Mouse (Mus musculus) left cerebral cortex, postnatal 4 days (tissue): Measurements from ENCODE around the gene Slc9a9. TPM values are rescaled to one million over a fixed set of nuclear protein-coding genes. Genes with fewer than 3 reads are reported as not detected.

ENCODE experiments used
- DNase-seq: peaks from one replicate; pipeline ENCODE4 v3.0.0-alpha.2; 2022
- intact Hi-C: fragments of 180-260 bp; cut with DNase I; formaldehyde crosslinking; loops from one replicate; pipeline ENCODE4 v1.15.1; 2025
- total RNA-seq, 2 experiments: library from RNA; stranded (reverse); gene quantifications; 2 replicates each; pipeline ENCODE4 v1.2.3; 2021

The Slc9a9 gene
- total RNA-seq, 2 experiments from 2014 or later = 11.0 to 11.9 TPM

DNA sequence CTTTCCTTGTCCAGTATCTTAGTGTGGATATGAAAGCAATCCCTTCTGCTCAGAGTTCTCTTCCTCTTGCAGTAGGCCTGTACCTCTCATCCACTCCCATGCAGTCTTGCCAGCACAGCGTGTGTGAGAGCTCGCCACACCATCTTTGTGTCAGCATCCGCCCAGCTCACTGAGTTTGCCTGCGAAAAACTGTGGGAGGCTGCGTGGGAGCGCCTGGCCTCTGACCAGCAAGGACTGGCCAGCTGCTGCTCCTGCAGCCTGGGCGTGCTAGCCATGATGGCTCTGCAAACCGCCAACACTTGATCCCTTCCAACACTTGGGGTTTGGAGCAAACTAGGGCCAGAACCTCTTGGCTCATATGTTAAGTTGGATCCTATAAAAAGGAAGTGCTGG is 11.4 kb downstream of the Slc9a9 start:
- DNase-seq = peak; percentile 46

DNA sequence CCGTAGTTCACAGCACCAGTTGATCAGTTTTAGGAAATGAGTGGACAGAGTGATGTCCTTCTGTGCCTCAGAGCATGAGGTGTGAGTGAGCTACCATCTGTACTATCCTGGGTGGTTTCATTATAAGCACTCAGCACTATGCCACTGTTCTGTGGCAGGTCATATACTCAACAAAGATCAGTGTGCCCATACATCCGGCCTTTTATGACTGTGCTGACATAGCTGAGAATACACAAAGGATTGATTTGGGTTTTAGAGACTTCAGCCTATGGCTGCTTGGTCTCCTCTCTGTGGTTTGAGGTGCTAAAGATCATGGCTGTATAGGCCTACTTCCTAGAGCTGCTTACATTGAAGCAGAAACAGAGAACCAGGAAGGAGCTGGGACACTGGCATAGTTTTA is 12.6 kb downstream of the Slc9a9 start:
- intact Hi-C loops = no loop called here
- DNase-seq = no peak

More for the DNA sequence above, 11.4 kb downstream of the Slc9a9 start:
- intact Hi-C loops = no loop called here

DNA sequence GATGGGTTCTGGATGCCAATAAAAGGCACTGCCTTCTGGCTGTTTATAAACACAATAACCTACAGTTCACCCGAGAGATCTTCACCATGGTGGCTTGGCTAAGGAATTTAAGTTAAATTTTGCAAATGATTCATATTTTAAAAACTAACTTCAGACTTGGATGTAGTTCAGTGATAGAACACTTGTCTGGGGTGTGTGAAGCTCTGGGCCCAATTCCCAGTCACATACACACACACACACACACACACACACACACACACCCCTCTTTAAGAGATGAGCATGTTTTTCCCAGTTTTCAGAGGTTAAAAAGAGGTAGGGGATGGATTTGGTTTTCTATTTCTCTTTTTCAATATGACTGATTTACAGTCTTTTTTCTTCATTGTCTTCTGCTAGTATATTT is 15.9 kb downstream of the Slc9a9 start:
- DNase-seq = no peak

DNA sequence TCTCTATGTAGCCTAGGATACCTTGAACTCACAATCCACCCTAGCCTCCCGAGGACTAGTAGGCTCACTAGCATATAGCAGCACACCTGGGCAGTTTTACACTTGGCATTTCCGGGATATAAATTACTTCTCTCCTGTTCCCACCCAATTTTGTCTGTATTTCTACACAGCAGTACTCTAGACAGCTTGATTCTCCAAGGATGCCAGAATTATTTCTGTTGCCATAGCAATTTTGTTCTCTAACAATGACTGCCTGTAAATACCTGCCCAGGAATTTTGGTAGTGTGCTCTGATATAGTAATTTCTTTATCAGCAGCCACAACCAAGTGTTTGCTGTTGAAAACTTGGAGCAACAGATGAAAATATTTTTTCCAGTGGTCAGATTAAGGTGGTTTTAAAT is 16.7 kb downstream of the Slc9a9 start:
- DNase-seq = no peak
- intact Hi-C loops = no loop called here

More for the DNA sequence above, 15.9 kb downstream of the Slc9a9 start:
- intact Hi-C loops = no loop called here

DNA sequence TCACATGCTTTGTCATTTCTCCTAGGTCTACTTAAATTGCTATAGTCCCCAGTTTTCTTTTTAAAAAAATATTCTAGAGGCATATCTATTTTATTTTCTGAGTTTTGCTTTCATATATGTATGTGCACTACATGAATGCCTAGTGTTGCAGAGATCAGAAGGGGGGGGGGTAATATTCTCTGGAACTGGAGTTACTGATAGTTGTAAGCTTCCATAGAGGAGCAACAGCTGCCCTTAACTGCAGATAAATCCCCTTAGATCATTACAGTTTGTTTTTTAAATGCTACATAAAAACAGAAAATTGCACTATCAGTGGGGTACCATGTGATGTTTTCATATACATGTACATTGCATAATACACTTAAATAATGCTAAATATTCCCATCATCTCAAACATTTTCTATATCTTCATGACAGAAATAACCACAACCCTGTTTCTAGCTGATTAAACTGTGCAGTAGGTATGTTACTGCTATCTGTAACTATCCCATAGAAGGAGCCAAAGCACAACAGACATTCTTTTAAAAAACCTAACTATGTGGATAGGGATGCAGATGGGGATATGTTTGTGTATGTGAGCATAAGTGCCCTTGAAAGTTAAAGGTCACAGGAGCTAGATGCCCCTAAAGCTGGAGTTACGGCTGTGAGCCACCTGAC is 17.6 kb downstream of the Slc9a9 start:
- intact Hi-C loops = no loop called here
- no peak for DNase-seq

DNA sequence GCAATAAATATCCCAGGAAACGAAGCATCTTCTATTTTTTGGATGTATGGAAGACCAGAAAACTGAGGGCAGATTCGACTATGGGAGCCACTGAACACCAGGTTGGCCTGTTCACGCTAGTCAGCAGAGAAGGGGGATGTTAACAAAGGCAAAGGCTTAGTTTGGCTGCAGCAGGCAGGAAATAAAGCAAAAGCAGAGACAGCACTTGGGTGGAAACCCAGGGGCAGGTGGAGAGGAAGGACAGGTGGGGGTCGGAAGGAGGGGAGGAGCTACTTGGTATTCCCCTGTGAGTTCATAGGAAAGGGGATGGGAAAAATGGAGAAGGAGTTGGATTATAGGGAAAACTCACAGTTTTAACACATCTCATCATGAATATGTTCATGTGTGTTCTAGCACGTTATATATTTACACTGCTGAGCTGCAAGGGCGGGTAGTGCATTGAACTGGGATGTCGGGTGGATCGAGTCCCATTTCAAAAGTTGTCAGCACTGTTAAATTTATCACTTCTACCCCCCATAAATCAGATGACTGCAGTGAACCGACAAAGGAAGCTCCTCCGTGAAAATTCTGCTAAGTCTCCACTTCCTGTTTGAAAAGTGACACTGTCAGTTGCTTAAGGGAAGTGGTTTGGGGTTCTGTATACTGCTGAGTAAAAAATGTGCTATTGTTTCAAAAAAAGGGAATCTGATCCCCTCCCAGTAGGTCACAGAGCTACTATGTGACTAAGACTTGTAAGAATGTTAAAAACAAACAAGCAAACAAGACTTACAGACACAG is 21.8 kb downstream of the Slc9a9 start:
- intact Hi-C loops = no loop called here
- no peak for DNase-seq

DNA sequence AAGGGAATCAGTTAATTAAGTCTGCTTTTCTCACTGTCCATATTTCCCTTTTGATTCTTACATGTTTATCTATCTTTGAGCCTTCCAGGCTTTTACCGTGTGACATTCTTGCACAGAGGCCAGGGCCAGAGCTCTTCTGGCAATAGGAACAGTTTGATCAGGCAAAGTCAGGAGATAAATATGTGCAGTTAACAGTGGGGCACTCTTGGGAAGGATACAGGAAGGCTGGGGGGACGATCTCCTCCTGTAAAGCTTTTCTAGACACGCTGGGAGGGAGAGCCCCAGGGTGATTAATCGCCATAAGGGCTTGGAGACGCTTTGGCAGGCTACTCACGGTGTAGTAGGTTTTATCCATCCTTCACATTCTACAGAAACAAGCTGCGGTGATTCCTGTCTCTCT is 22.4 kb downstream of the Slc9a9 start:
- intact Hi-C loops = no loop called here
- DNase-seq = no peak

DNA sequence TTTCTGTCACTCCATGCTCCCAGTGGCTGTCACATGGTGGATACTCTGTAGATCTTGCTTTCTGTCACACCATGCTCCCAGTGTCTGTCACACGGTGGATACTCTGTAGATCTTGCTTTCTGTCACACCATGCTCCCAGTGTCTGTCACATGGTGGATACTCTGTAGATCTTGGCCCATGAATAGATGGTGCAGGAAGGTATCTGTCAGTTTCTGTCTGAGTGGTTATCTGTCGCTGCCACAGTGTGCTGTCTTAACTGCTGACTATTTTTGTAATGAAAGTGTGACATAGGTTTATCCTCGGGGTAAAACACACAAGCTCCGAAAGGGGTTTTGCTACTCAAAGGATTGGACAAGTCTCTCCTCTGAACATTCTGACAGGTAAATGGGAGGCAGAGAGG is 24.5 kb downstream of the Slc9a9 start:
- DNase-seq = no peak
- intact Hi-C loops = no loop called here

DNA sequence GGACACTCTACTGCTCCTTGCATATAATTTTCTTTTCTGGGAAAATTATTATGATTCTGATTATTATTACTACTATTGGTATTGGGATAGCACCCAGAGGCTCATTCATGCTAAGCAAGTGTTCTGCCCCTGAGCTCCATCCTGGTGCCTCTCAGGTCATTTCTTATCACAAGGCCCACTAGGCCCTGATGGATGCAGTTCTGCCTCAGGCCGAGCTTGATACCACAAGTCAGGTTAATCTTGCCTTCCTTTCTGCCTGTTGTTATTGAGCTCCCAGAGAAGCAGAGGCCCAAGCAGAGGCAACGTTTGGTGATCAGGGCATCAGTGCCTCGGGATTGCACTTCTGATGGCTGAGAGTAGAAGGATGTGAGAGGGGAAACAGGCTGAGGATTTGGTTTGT is 25.3 kb downstream of the Slc9a9 start:
- intact Hi-C loops = no loop called here
- no peak for DNase-seq

DNA sequence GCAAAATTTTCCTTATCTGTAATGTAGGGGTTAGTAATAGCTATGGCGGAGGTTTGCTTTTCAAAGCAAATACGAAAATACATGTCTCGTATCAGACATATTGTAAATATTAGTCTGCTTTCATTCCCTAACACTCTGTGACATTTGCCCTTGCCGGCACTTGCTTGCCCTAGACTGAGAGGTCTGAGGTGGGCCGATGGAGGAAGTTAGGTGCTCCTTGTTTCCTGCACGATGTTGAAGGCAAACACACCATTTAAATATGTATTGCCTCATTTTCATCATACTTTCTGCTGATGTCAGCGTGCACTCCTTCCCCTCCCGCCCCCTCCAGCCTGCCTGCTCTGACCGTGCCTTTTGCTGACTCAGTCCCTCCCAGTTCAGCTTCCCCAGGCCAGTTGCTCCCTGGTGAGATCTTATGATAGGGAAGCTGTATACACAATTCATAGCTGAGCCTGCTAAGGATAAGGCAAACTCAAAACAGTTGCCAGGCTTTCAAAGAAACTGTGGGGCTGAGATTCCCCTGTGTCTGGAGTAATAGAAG is 26.9 kb downstream of the Slc9a9 start:
- intact Hi-C loops = no loop called here

DNA sequence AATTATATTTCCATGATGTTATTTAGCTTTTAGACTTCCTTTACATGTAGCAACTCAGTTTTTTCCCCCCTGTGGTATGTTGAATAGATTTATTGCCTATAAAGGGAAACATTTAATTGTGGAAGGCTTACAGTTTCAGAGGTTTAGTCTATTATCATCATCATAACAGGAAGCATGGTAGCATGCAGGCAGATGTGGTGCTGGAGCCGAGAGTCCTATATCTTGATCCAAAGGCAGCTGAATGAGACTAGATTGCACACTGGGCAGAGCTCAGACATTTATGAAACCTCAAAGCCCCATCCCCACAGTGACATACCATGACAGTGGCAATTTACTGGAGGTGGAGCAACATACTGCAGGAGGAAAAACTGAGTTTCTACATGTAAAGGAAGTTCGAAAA is 28.5 kb downstream of the Slc9a9 start:
- no peak for DNase-seq
- intact Hi-C loops = no loop called here

More for the DNA sequence above, 26.9 kb downstream of the Slc9a9 start:
- DNase-seq = no peak

DNA sequence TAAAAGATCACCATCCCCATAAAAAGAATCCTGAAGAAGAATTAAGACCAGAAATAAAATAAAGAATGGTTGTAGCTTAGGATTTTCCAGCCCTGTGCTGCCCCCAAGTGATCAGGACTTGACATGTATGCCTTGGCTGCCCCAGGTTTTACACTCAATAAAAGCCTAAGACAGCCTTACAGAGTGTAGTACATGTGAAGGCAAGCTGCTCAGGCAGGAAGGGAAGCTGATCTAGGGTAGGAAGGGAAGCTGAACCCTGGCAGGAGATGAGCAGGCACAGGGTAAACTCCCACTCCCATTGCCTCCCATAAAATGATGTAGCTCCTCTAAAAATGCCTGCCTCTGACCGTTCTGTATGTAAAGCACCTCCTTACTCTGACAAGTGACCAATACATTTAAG is 30.8 kb downstream of the Slc9a9 start:
- intact Hi-C loops = no loop called here

DNA sequence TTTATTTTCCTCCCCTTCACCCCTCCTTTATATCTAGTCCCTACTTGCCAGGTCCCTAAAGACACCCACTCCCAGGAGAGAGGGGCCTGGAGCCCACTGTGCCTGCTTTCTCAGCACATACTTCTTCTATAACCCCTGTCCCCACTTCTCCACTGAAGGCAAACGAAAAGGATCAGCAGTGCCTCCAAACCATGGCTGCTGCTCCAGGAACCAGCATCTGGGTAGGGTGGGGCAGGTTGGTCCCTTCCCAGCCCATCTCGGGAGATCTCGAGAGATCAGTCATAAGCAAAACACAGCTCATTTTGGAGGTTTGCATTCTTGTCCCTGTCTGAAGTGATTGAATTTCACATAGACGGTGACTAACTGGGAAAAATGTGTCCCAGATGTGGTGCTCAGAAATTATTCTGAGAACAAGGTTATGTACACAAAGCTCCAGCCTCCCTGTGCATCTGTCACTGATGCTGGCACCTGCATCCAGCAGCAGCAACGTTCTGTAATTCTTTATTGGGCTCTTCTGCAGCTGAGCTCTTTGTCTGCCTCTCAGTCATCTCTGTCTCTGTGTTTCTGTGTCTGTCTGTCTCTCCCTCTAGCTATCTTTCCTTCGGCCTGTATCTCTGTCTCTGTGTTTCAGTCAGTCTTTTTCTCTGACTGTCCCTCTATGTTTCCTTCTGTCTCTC is 31.6 kb downstream of the Slc9a9 start:
- intact Hi-C loops = no loop called here
- DNase-seq = no peak

More for the DNA sequence above, 30.8 kb downstream of the Slc9a9 start:
- peak; percentile 32 for DNase-seq

DNA sequence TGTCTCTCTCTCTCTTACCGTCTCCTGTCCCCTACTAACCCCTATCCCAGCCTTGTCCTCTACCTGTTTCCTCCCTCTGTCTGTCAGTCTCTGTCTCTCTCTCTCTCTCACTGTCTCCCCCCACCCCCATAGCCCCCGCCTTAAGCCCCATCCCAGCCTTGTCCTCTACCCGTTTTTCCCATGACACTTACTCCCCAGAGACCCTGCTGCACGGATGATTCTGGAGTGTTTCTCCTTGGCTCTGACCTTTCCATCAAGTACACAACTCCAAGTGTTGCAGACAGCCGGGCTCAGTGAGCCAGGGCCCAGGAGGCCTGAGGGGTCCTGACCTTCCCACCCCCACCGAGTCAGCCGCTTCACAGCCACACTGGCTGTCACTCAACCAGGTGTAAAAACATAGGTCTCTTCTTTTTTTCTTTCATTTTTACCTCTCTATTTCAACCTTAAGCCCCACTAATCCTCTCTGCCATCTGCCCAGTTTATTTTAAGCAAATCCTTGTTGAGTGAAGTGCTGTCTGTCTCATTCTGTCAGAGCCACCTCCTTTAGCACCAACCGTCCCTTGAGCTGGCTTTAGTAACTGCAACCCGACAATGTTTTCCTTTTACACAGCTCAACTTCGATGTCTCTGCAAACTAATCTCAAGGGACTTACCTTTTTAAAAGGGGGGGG is 32.4 kb downstream of the Slc9a9 start:
- no peak for DNase-seq
- intact Hi-C loops = no loop called here

DNA sequence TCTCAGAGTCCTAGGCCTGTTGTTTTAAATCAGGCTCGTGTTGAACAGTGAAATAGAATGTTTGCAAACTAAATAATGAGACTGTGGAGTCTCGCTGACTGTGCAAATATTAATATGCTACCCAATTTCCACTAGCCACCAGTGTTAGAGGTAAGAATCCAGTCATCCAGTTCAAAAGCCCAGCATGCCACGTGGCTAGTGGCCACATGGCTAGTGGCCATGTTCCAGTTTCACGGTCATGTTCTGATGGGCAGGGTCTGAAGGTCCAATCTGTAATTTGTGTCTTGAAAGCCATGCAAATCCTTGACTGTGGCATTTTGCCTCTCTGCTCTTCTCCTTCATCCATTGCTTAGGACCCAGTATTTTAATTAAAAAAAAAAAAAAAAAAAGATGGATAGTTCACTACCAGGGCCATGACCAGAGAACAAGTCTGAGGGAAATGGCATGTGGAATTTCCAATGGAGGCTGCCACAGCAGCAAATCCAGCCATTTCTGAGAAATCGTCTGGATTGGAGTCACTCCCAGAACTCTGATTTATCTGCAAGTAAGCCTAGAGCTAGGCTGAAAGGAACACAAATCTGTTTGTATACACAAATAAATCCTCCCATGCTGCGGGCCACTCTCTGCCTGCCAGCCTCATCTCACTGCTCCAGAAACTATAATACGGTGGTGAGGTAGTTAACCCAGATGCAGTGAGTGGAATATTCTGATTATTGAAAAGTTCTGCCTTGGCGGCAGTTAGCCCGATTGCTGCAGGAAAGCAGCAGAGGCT is 35.5 kb downstream of the Slc9a9 start:
- DNase-seq = peak; percentile 39
- intact Hi-C loops = no loop called here

DNA sequence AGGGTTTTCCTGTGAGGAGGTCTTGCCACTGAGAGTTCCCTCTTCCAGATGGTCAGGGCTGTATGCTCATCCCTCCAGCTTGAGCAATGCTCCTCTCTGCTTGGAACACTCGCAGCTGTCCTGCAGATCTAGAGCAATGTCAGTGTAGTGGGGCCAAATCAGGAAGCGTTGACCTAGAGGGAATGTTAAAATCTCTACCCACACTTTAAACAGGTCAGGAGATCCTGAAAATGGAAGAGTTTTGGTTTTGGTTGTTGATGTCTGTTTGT is 36.0 kb downstream of the Slc9a9 start:
- intact Hi-C loops = no loop called here
- no peak for DNase-seq

DNA sequence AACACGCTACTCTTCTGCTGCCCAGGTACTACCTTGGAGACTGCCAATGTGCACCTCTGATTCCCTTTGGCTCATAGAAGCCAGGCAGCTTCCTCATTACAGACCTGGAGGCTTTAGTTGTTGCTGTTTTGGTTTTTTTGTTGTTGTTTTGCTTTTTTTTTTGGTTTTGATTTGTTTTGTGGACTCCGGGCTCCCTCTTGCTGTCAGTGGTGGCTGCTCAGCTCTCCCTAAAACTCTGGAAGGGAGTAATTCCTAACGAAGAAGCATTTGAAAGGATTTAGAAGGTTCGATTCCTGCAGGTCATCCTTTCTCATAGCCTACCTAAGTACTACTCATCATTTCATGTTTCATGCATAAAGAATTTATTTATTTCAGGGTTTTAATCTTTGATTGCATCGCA is 42.4 kb downstream of the Slc9a9 start:
- intact Hi-C loops = no loop called here
- DNase-seq = no peak

DNA sequence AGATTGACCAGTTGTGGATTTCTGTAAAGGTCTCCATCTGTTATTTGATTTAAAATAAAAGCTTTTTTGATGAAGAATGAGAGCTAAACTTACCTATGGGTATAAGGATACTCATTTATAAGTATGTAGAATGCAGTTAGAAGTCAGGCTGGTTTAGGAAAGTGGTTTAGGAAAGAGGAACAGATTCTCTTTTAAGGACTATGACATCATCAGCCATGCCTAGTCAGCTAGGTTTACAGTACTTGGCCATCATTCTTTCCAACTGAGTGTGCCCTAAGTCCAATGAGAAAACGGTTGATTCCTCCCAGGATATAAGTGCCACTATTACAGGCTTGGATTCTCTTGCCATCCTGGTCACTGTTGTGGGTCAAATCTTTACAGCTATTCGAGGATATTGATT is 47.0 kb downstream of the Slc9a9 start:
- intact Hi-C loops = no loop called here
- DNase-seq = no peak

DNA sequence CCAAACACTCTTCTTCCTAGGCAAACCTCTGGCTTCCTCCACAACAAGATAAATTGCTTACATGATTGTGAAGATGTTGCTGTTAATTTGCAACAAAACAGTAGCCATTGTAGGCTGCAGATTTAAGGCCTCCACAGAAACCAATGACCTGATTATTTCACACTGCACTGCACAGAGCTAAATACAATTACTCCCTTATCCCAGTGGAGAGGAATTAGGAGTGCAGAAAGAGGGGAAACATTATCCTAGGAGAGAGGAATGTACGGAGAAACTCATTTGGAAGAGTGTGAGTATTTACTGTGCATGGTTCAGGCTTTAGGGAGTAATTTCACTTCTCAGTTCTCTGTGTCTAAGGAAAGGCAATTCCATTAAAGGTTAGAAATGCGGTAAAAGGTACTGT is 53.9 kb downstream of the Slc9a9 start:
- DNase-seq = no peak
- intact Hi-C loops = no loop called here

DNA sequence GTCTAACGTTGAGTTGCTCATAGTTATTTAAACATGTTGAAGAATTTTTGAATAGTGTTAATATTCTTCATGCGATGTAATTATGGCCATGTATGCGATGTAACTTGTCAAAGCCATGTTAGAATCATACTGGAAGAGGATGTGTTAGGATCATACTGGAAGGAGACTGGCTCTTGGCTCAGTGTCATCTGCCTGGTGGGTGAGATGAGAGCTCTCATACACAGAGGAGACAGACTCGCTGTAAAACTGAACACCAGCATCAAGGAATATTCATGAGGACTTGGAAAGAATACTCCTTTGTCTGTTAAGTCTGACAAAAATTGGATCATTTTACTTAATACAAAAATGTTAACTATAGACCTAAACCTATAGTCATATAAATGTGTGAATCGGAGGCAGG is 55.4 kb downstream of the Slc9a9 start:
- peak; percentile 37 for DNase-seq
- intact Hi-C loops = no loop called here

DNA sequence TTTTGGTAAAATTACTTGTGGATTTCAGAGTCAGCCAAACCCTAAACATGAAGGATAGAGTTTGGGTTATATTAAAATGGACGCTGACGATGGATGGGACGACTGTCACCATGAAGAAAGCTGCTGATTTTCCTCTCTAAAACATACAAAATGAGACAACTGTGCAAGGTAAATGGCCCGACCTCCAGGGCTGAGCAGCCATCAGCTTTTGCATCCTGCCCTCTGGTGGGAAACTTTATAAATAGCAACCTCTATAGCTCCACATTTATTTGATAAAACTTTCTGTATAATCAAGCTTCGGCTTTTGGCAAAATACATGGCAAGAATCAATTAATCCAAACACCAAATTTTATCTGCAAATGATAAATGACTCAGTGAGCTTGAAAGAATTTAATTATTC is 57.7 kb downstream of the Slc9a9 start:
- DNase-seq = no peak
- intact Hi-C loops = no loop called here
